Mouse (Mus musculus): ENCODE measurements at regions not wholly inside any gene's neighbourhood (a gene's known extent, or its start where the extent isn't known, plus 50 kb on each side); places are given as distances from the start of the nearest gene placed in this dataset.

DNA sequence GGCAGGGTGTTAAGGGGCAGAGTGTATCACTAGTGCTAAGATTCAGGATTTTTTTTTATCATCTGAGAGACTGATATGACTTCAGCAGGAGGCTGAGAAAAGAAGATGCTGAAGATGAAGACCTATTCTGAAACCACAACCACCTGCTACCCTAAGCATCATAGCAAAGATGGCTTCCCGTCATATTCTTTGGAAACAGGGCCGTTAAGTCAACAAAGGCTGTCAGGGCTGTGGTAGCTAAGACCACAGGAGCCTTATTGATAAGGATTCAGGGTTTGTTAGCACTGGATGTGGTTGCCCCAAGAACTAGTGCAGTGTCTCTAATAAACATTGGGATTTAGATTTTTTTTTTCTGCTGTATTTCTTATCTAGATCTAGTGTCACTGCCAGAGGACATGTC, 56.7 kb upstream of the Rasgrp1 start:
- no peak for TF ChIP-seq CTCF (conservative IDR thresholded peaks at IDR 0.05; ENCODE audit: insufficient read depth, insufficient read length, low read depth, low read length)
- TF ChIP-seq POLR2A (IDR thresholded peaks at IDR 0.05; ENCODE audit: low read depth, low read length), result no peak

Data from kidney, adult 2 months (tissue).